Mouse (Mus musculus) forelimb bud, embryonic 11.5 days (tissue): Measurements from ENCODE around the gene Cyp4a29.
"Not testable (repeated sequence)": the region's sequence is repeated elsewhere in the genome, so short reads cannot be mapped to it uniquely, and the experiment has no call there.

ENCODE experiments used
- DNase-seq: peaks from one replicate; pipeline ENCODE4 v3.0.0-alpha.2; 2012; ENCODE audit warnings: low read depth, low spot score

Gene Cyp4a29

DNA sequence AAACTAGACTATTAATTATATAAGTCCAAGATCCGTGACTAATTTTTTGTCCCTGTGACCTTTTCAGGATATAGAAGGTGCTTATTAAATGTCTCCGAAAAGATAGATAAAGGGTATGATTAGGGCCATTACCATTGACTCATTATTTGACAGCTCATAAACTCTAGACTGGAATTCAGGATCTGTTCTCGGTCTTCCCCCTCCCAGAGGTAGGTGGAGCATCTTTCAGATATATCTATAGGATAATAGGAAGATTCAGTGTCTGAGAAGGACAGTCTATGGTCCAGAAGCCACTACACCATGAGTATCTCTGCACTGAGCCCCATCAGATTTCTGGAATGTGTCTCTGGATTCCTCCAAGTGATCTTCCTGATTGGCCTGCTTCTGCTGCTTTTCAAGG, at the start of gene Cyp4a29:
Cyp4a29 (plus strand) TSS at position 301 of the 400 bp plus-strand sequence.
- DNase-seq = no peak

DNA sequence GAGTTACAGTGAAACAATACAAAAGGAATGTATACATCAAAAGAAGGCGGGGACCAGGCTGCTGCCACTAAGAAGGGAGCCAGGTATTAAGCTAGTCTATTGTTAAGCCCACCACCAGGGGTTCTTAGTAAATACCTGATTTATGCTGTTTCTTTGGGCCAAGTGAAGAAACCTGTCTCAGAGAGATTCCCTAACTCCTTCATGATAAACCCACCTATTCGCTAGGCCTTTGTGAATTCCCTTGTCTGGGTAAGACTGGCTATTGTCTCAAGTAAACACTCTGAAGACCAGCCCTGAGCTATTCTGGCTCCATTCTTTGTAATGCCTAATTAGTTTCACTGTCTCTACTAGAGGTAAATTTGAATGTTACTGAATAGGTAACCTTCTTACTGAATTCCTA, 9.0 kb upstream of the Cyp4a29 start:
- not testable (repeated sequence) for DNase-seq

DNA sequence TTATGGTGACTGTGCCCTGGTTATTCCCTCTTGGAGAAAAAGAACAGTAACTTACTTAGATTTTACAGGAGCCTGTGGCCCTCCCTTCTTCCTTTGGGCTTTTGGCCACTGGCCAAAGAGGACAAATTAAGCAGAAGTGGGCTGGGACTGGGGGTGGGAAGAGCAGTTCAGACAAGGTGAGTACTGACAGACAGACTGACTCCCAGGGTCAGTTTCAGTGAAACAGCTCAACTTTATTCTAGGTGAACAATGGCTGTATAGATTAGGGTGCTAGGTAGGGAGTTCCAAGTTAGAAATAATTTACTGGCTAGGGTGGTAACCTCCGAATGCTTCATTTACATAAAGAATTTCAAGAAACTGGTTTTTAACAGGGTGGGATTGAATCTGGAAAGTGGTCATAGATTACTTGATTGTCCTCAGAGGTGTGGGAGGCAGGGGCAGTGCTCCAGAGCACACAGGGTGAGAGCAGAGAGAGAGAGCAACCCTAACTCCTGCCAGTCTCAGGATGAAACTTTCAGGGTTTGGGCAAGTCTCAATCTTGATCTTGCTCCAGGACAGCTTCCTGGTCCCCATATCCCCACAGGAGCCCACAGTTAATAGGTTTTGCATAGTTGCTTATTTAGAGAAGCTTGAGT, 5.3 kb upstream of the Cyp4a29 start:
- DNase-seq = no peak

DNA sequence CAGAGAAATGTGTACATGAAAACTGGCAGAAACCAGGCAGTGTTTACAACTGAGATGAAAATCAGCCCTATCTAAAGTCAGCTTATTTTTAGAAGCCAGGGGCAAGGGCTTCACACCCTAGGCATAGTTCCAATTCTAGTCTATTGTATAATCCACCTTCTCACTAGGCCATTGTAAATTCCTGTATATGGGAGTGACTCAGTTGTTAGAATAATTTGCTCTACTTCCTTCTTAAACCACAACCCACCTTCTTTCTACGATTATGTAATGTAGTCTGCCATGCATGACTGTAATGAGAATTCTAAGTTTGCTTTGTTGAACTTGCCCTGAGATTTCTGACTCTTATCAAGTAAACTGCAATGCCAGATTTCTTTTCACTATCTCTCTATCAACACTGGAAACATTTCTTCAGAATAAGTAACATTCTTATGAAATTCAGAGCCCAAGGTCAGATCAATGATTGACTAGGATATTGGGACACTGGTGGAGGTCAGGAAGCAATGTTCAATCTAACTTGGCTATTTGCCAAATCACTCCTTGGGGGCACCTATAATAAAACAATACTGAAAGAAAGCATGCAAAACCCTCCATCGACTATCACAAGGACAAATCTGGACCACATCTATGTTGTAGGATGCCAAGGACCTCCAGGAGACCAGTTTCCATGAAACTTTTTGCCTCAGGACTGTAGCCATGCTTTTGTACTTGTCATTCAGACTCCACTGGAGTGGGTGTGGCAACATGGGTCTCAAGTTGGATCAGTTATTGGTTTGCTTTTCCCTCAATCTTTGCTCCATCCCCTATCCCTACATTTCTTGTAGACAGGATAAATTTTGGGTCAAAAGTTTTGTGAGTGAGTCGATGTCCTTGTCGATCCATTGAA, 23.0 kb downstream of the Cyp4a29 start:
- not testable (repeated sequence) for DNase-seq

DNA sequence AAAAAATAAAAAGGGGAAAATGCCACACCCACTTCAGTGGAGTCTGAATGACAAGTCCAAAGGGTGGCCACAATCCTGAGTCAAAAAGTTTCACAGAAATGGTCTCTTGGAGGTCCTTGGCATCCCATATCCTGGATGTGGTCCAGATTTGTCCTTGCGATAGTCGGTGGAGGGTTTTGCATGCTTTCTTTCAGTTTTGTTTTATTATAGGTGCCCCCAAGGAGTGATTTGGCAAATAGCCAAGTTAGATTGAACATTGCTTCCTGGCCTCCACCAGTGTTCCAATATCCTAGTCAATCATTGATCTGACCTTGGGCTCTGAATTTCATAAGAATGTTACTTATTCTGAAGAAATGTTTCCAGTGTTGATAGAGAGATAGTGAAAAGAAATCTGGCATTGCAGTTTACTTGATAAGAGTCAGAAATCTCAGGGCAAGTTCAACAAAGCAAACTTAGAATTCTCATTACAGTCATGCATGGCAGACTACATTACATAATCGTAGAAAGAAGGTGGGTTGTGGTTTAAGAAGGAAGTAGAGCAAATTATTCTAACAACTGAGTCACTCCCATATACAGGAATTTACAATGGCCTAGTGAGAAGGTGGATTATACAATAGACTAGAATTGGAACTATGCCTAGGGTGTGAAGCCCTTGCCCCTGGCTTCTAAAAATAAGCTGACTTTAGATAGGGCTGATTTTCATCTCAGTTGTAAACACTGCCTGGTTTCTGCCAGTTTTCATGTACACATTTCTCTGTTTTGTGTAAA, 36.5 kb downstream of the Cyp4a29 start:
- DNase-seq = not testable (repeated sequence)

DNA sequence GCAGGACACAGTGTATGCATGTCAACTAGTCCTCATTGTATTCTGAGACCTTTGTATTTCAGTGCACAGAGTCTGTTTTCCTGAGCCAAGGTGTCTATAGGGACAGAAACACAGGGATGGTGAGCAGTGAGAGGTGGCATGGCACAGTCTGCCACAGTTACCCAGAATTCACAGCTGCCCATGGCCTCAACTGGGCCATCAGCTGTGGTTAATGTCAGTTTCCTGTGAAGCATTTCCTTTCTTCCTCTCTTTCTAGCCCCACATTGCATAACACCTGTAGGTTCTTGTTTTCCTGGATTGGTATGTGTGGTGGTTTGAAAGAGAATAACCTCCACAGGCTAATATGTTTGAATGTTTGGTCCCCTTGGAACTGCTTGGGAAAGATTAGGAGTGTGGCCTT, 38.5 kb downstream of the Cyp4a29 start:
- DNase-seq = no peak

DNA sequence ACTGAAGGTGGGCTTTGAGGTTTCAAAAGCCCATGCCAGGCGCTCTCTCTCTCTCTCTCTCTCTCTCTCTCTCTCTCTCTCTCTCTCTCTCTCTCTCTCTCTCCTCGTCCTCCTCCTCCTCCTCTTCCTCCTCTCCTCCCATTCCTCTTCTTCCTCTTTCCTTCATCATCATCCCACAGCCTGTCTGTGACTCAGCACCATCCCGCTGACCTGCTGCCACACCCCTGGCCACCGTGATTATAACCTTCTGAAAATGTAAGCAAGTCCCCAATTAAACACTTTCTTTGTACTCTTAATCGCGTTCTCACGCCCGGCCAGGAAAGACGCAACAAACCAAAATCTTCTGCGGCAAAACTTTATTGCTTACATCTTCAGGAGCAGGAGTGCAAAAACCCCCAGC, 38.9 kb downstream of the Cyp4a29 start:
- not testable (repeated sequence) for DNase-seq

DNA sequence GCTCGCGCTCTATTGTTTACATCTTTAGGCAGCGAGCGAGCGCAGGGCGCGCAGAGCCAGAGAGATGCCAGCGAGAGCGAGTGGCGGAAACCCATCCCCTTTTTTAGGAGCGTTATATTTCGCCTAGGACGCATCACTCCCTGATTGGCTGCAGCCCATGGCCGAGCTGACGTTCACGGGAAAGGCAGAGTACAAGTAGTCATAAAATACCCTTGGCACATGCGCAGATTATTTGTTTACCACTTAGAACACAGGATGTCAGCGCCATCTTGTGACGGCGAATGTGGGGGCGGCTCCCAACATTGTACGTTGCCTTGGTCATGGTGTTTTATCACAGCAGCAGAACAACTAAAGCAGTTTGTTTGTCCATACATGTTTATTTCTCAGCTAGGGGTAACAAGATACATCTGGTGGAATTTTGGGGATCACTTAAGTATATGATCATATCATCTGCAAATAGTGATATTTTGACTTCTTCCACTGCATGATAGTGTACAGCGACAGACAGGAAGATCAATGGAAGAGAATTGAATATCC, 39.4 kb downstream of the Cyp4a29 start:
- DNase-seq = not testable (repeated sequence)

DNA sequence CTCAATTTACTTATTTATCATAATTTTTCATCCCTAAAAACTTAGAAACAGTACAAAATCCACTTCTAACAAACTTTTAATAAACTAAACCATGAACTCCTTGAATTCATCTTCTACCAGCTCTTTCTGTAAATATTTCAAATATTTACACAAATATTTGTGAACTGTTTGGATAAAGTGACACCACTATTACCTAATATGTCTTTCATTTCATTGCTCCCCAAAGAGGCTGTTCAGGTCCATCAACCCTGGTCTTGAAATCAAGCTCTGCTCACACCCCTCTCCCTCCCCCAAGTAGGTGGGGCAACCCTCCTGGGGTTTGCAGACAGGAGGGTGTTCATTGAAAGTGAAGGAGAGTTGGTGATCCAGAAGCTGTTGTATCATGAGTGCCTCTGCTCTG, 56.9 kb downstream of the Cyp4a29 start, which contains the start of gene Cyp4a12a:
Cyp4a12a (plus strand) TSS at position 301 of the 400 bp plus-strand sequence.
- DNase-seq = not testable (repeated sequence)
